Mouse (Mus musculus): ENCODE results near the gene Pkp4. TPM values are rescaled to one million over a fixed set of nuclear protein-coding genes. Genes with fewer than 3 reads are reported as not detected.

Pkp4 gene
- polyA plus RNA-seq, 1 experiment from 2014 or later = 14.7 TPM

GRCm38 (mm10) chr2:59205092-59205491, 44.4 kb downstream of the Pkp4 start:
- Histone ChIP-seq H3K4me1 (peaks cover 15% of the 10 kb centered on the region), H3K9me3 (no peaks in the 10 kb centered on the region), H3K4me2 (replicated peaks) (no peak overlapping the region), H3K27ac (replicated peaks) (no peak overlapping the region), H3K4me3 (no peak overlapping the region), H3K9ac (replicated peaks) (no peak overlapping the region), H3K27me3 (no peaks in the 10 kb centered on the region), H3K36me3 (no peaks in the 10 kb centered on the region)
- WGBS = 95% methylated on average over 9 of the region's 9 CpGs
- ATAC-seq (ENCODE audit: low FRiP score, low read depth) = no peak

GRCm38 (mm10) chr2:59206190-59206589, 45.5 kb downstream of the Pkp4 start:
- H3K36me3 ChIP-seq = no peaks in the 10 kb centered on the region
- ATAC-seq (ENCODE audit: low FRiP score, low read depth) = no peak
- no peak overlapping the region for H3K4me2 ChIP-seq (replicated peaks)
- H3K9me3 ChIP-seq = no peaks in the 10 kb centered on the region
- H3K9ac ChIP-seq (replicated peaks) = no peak overlapping the region
- H3K4me1 ChIP-seq = peaks cover 15% of the 10 kb centered on the region
- H3K27me3 ChIP-seq = no peaks in the 10 kb centered on the region
- no peak overlapping the region for H3K4me3 ChIP-seq
- 96% methylated on average over 2 of the region's 2 CpGs for WGBS
- H3K27ac ChIP-seq (replicated peaks) = no peak overlapping the region

DNA sequence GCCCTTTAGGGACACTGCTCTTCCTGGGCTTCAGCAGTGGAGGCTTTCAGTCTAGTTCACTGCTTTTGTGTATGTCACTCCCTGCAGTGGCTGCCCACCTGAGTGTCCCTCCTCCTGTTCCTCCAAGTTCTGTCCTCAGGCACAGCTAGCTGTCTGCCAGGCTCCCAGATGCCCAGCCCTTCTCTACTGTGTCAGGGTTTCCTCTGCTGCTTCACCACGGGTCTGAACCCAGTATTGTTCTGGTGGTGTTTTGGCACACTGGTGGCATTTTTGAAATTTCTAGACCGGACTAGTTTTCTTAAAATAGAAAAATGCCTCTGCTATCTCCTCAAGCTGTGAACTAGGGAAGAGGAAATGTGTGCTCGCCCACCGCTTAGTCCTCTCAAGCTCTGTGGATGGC, 46.6 kb downstream of the Pkp4 start:
- H3K9ac ChIP-seq (replicated peaks) = no peak overlapping the region
- H3K27me3 ChIP-seq = no peaks in the 10 kb centered on the region
- no peak for ATAC-seq (ENCODE audit: low FRiP score, low read depth)
- peaks cover 15% of the 10 kb centered on the region for H3K4me1 ChIP-seq
- no peaks in the 10 kb centered on the region for H3K9me3 ChIP-seq
- H3K27ac ChIP-seq (replicated peaks) = no peak overlapping the region
- no peaks in the 10 kb centered on the region for H3K36me3 ChIP-seq
- WGBS = 63% methylated on average over 4 of the region's 4 CpGs
- no peak overlapping the region for H3K4me2 ChIP-seq (replicated peaks)
- H3K4me3 ChIP-seq = no peak overlapping the region

DNA sequence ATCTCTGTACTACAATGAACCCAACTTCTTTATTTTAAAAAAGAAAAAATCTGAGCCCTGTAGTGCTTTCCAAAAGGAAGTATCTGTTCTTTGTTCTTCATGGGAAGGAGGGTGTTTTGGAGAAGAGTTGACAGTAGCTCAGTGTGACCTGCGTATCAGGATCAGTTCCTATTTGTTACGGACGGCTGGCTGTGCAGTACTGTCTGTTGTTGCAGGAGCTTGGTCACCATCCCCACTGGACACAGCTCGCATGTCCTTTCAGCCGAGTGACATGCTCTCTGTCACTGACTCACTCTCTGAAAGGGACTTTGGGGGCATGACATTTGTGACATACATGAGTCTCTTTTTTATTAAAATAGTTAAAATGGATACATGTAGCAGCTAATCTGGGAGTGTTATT, 47.1 kb downstream of the Pkp4 start:
- Histone ChIP-seq H3K27me3 (no peaks in the 10 kb centered on the region), H3K4me2 (replicated peaks) (no peak overlapping the region), H3K36me3 (no peaks in the 10 kb centered on the region), H3K27ac (replicated peaks) (no peak overlapping the region), H3K4me1 (peaks cover 14% of the 10 kb centered on the region), H3K9ac (replicated peaks) (no peak overlapping the region), H3K4me3 (no peak overlapping the region), H3K9me3 (no peaks in the 10 kb centered on the region)
- WGBS = 51% methylated on average over 5 of the region's 5 CpGs
- no peak for ATAC-seq (ENCODE audit: low FRiP score, low read depth)

DNA sequence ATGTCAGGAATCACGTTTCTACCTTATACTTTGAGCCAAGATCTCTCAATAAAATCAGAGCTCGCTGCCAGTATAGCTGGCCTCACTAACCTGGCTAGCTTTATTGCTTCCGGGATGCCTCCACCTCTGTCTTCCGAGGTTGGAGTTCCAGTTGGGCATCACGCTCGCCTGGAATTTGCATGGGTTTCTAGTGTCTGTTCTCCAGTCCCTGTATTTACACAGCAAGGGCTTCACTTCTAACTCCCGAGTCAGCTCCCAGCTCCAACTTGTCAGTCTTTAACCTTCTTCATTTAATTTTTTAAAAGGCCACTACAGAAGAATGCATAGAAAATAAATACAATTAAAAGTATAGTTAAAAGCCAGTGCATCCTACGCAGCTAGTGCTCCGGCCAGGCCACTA, 47.6 kb downstream of the Pkp4 start:
- WGBS = 85% methylated on average over 9 of the region's 9 CpGs
- no peak overlapping the region for H3K27ac ChIP-seq (replicated peaks)
- no peak overlapping the region for H3K9ac ChIP-seq (replicated peaks)
- H3K9me3 ChIP-seq = no peaks in the 10 kb centered on the region
- ATAC-seq (ENCODE audit: low FRiP score, low read depth) = no peak
- H3K4me3 ChIP-seq = no peak overlapping the region
- H3K36me3 ChIP-seq = no peaks in the 10 kb centered on the region
- H3K4me2 ChIP-seq (replicated peaks) = no peak overlapping the region
- no peaks in the 10 kb centered on the region for H3K27me3 ChIP-seq
- peaks cover 10% of the 10 kb centered on the region for H3K4me1 ChIP-seq

DNA sequence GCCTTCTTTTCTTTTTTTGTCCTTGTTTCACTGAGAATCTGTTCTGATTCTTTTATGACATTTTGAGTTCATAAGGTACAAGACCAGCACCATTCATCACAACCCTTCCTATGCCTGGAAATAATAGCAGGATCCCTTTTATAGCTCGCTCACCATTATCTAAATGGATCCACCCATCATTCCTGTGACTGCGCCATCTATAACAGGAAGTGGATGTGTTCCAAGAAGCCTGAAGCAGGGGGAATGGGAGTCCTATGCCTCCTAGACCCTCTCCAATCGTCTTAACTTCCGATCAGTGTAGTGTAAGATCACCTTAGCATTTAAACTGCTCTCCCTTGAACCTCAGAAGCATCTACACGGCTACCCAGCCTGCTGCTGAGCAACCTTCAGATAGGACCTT, 50.4 kb downstream of the Pkp4 start:
- Histone ChIP-seq H3K4me3 (no peak overlapping the region), H3K27me3 (no peaks in the 10 kb centered on the region), H3K27ac (replicated peaks) (no peak overlapping the region), H3K4me2 (replicated peaks) (no peak overlapping the region), H3K36me3 (no peaks in the 10 kb centered on the region), H3K9me3 (no peaks in the 10 kb centered on the region), H3K4me1 (peaks cover 10% of the 10 kb centered on the region), H3K9ac (replicated peaks) (no peak overlapping the region)
- ATAC-seq (ENCODE audit: low FRiP score, low read depth) = no peak
- 93% methylated on average over 5 of the region's 5 CpGs for WGBS

GRCm38 (mm10) chr2:59212430-59212829, 51.8 kb downstream of the Pkp4 start:
- 0 out of 2 replicates have a peak, but pooled peaks cover 3% of the 10 kb centered on the region for H3K36me3 ChIP-seq
- H3K4me1 ChIP-seq = peaks cover 4% of the 10 kb centered on the region
- ATAC-seq (ENCODE audit: low FRiP score, low read depth) = no peak
- 86% methylated on average over 4 of the region's 4 CpGs for WGBS
- no peak overlapping the region for H3K4me2 ChIP-seq (replicated peaks)
- H3K27me3 ChIP-seq = no peaks in the 10 kb centered on the region
- H3K27ac ChIP-seq (replicated peaks) = no peak overlapping the region
- no peak overlapping the region for H3K9ac ChIP-seq (replicated peaks)
- H3K4me3 ChIP-seq = no peak overlapping the region
- H3K9me3 ChIP-seq = no peaks in the 10 kb centered on the region

DNA sequence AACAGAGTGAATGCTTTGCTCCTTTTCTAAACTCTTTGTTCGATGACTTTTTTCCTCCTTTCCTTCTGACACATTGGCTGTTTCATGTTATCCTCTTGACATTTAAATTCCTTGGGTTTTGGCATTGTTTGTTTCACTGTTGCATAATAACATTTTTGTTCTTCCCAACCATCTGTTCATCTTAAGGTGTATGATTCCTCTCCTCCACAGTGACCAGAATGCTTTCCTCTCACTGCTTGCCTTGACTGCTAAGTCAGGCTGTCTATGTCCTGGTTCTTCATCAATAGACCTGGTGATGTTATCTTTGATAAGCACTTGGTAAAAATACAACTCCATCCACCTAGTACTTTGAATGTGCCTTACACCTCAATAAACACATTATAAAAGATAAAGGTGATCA, 52.2 kb downstream of the Pkp4 start:
- 90% methylated on average over 1 of the region's 1 CpGs for WGBS
- no peak overlapping the region for H3K9ac ChIP-seq (replicated peaks)
- no peaks in the 10 kb centered on the region for H3K27me3 ChIP-seq
- H3K4me3 ChIP-seq = no peak overlapping the region
- no peak overlapping the region for H3K27ac ChIP-seq (replicated peaks)
- ATAC-seq (ENCODE audit: low FRiP score, low read depth) = no peak
- H3K9me3 ChIP-seq = no peaks in the 10 kb centered on the region
- no peak overlapping the region for H3K4me2 ChIP-seq (replicated peaks)
- H3K4me1 ChIP-seq = peaks cover under 1% of the 10 kb centered on the region; the same call in 1 of the 2 replicates
- 0 out of 2 replicates have a peak, but pooled peaks cover 3% of the 10 kb centered on the region for H3K36me3 ChIP-seq

DNA sequence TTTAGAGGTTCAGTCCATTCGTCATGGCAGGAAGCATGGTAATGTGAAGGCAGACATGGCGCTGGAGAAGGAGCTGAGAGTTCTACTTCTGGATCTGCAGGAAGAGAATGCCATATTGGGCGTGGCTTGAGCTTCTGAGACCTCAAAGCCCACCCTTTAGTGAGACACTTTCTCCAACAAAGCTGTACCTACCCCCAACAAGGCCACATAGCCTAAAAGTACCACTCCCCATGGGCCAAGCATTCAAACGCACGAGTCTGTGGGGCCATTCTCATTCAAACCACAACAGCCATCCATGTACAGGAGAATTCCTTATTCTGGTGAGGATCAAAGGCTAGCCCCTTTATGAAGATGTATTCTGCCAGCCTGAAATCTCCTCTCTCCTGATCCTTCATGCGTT, 57.3 kb downstream of the Pkp4 start:
- Histone ChIP-seq H3K9me3 (no peaks in the 10 kb centered on the region), H3K4me1 (peaks cover 3% of the 10 kb centered on the region; the same call in 1 of the 2 replicates), H3K4me2 (replicated peaks) (no peak overlapping the region), H3K9ac (replicated peaks) (no peak overlapping the region), H3K27ac (replicated peaks) (no peak overlapping the region), H3K27me3 (no peaks in the 10 kb centered on the region), H3K36me3 (0 out of 2 replicates have a peak, but pooled peaks cover 3% of the 10 kb centered on the region), H3K4me3 (no peak overlapping the region)
- WGBS = 86% methylated on average over 6 of the region's 6 CpGs
- no peak for ATAC-seq (ENCODE audit: low FRiP score, low read depth)

DNA sequence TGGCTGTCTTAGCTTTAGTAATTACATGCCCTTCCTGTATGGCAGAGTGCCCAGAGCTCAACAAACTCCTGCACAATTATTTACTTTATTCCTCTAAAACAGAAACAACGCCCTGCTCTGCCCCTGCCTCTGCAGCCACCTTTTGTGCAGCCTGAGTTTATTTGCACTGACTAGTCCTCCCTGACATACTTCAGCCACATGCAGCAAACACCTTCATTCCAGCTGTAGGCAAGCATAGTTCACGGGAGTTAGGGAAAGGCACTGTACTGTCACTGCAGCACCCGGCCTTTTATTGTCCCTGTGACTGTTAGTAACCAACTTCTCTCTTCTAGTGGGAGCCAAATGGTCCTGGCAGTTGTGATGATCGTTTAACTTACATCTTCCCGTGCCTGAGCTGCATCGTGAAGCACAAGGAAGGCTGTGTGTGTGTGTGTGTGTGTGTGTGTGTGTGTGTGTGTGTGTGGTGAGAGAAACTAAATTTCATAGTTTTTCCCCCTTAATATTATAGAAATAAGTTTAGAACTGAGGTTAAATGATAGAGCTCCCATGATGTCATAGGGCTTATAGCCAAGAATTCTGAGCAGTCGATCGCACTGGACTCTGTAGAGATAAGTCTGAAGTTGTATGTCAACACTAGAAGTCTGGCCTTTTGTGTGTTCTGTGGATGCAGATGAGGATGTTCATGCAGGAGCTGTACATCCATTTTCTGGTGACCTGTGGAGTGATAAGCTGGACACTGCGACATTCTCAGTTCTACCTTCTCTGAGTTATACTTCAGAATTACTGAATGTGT, 59.5 kb downstream of the Pkp4 start:
- Histone ChIP-seq H3K27me3 (no peaks in the 10 kb centered on the region), H3K36me3 (0 out of 2 replicates have a peak, but pooled peaks cover 3% of the 10 kb centered on the region), H3K9ac (replicated peaks) (no peak overlapping the region), H3K4me3 (no peak overlapping the region), H3K27ac (replicated peaks) (no peak overlapping the region), H3K4me1 (peaks cover 3% of the 10 kb centered on the region; the same call in 1 of the 2 replicates), H3K9me3 (no peaks in the 10 kb centered on the region), H3K4me2 (replicated peaks) (no peak overlapping the region)
- WGBS = 84% methylated on average over 9 of the region's 9 CpGs
- no peak for ATAC-seq (ENCODE audit: low FRiP score, low read depth)

- no peak overlapping the region for H3K9ac ChIP-seq (replicated peaks)
- peaks cover 2% of the 10 kb centered on the region; the same call in 1 of the 2 replicates for H3K4me1 ChIP-seq
- no peaks in the 10 kb centered on the region for H3K27me3 ChIP-seq
- no peak overlapping the region for H3K27ac ChIP-seq (replicated peaks)
- H3K9me3 ChIP-seq = no peaks in the 10 kb centered on the region
- H3K4me2 ChIP-seq (replicated peaks) = no peak overlapping the region
- 94% methylated on average over 4 of the region's 4 CpGs for WGBS
- ATAC-seq (ENCODE audit: low FRiP score, low read depth) = no peak
- no peak overlapping the region for H3K4me3 ChIP-seq
- H3K36me3 ChIP-seq = no peaks in the 10 kb centered on the region
These were observed 65.7 kb downstream of the Pkp4 start for GRCm38 (mm10) chr2:59226383-59226782.

- 80% methylated on average over 3 of the region's 3 CpGs for whole genome bisulfite sequencing
- no peak for ATAC-seq (ENCODE audit: low FRiP score, low read depth)
- H3K27ac ChIP-seq (replicated peaks) = no peak overlapping the region
These were observed 66.4 kb downstream of the Pkp4 start for GRCm38 (mm10) chr2:59227011-59227410.

More at GRCm38 (mm10) chr2:59227011-59227410, 66.4 kb downstream of the Pkp4 start:
- no peak overlapping the region for H3K4me3 ChIP-seq
- H3K27me3 ChIP-seq = no peaks in the 10 kb centered on the region
- 0 out of 2 replicates have a peak, but pooled peaks cover 4% of the 10 kb centered on the region for H3K36me3 ChIP-seq
- H3K4me1 ChIP-seq = peaks cover 2% of the 10 kb centered on the region; the same call in 1 of the 2 replicates
- H3K4me2 ChIP-seq (replicated peaks) = no peak overlapping the region
- H3K9me3 ChIP-seq = no peaks in the 10 kb centered on the region
- H3K9ac ChIP-seq (replicated peaks) = no peak overlapping the region
